Mouse (Mus musculus): Measurements from ENCODE around the gene Actr10. TPM values are rescaled to one million over a fixed set of nuclear protein-coding genes. Genes with fewer than 3 reads are reported as not detected.

Actr10 gene
- 112 and 132 TPM in 2 replicates for polyA plus RNA-seq (2012; rRNA removed)

- no peak for TF ChIP-seq CTCF (IDR thresholded peaks at IDR 0.05; ENCODE audit: borderline replicate concordance, extremely low read depth, insufficient read depth, insufficient read length)
- TF ChIP-seq POLR2A (IDR thresholded peaks at IDR 0.05; ENCODE audit: borderline replicate concordance, extremely low read depth, insufficient read depth, insufficient read length, poor library complexity, severe bottlenecking): peak; percentile 61; the same call in 1 of the 2 replicates
- peak; percentile 97 for DNase-seq (ENCODE audit: low read depth)
Measured at GRCm38 (mm10) chr12:70937571-70938384, at the start of gene Actr10. Gene Actr10, plus strand, starts transcription at chr12:70937857.

GRCm38 (mm10) chr12:70890405-70890804 lies 47.3 kb upstream of the Actr10 start:
- DNase-seq (ENCODE audit: low read depth): no peak
- TF ChIP-seq CTCF (IDR thresholded peaks at IDR 0.05; ENCODE audit: borderline replicate concordance, extremely low read depth, insufficient read depth, insufficient read length) (no peak), POLR2A (IDR thresholded peaks at IDR 0.05; ENCODE audit: borderline replicate concordance, extremely low read depth, insufficient read depth, insufficient read length, poor library complexity, severe bottlenecking) (no peak)

GRCm38 (mm10) chr12:70890874-70891470 lies 46.7 kb upstream of the Actr10 start:
- DNase-seq (ENCODE audit: low read depth): no peak
- TF ChIP-seq POLR2A (IDR thresholded peaks at IDR 0.05; ENCODE audit: borderline replicate concordance, extremely low read depth, insufficient read depth, insufficient read length, poor library complexity, severe bottlenecking): no peak
- TF ChIP-seq CTCF (IDR thresholded peaks at IDR 0.05; ENCODE audit: borderline replicate concordance, extremely low read depth, insufficient read depth, insufficient read length): no peak

GRCm38 (mm10) chr12:70895275-70895674 lies 42.4 kb upstream of the Actr10 start:
- no peak for DNase-seq (ENCODE audit: low read depth)
- no peak for TF ChIP-seq CTCF (IDR thresholded peaks at IDR 0.05; ENCODE audit: borderline replicate concordance, extremely low read depth, insufficient read depth, insufficient read length)
- TF ChIP-seq POLR2A (IDR thresholded peaks at IDR 0.05; ENCODE audit: borderline replicate concordance, extremely low read depth, insufficient read depth, insufficient read length, poor library complexity, severe bottlenecking): no peak

GRCm38 (mm10) chr12:70896068-70896467 lies 41.6 kb upstream of the Actr10 start:
- no peak for DNase-seq (ENCODE audit: low read depth)
- TF ChIP-seq CTCF (IDR thresholded peaks at IDR 0.05; ENCODE audit: borderline replicate concordance, extremely low read depth, insufficient read depth, insufficient read length) (no peak), POLR2A (IDR thresholded peaks at IDR 0.05; ENCODE audit: borderline replicate concordance, extremely low read depth, insufficient read depth, insufficient read length, poor library complexity, severe bottlenecking) (no peak)

- DNase-seq (ENCODE audit: low read depth): no peak
Measured at GRCm38 (mm10) chr12:70897434-70897833, 40.2 kb upstream of the Actr10 start.

GRCm38 (mm10) chr12:70898450-70898849 lies 39.2 kb upstream of the Actr10 start:
- DNase-seq (ENCODE audit: low read depth): no peak
- TF ChIP-seq POLR2A (IDR thresholded peaks at IDR 0.05; ENCODE audit: borderline replicate concordance, extremely low read depth, insufficient read depth, insufficient read length, poor library complexity, severe bottlenecking) (no peak), CTCF (IDR thresholded peaks at IDR 0.05; ENCODE audit: borderline replicate concordance, extremely low read depth, insufficient read depth, insufficient read length) (peak; percentile 44; the same call in 1 of the 2 replicates)

More at GRCm38 (mm10) chr12:70897434-70897833, 40.2 kb upstream of the Actr10 start:
- no peak for TF ChIP-seq POLR2A (IDR thresholded peaks at IDR 0.05; ENCODE audit: borderline replicate concordance, extremely low read depth, insufficient read depth, insufficient read length, poor library complexity, severe bottlenecking)
- peak; percentile 37; the same call in 1 of the 2 replicates for TF ChIP-seq CTCF (IDR thresholded peaks at IDR 0.05; ENCODE audit: borderline replicate concordance, extremely low read depth, insufficient read depth, insufficient read length)

GRCm38 (mm10) chr12:70904471-70904870 lies 33.2 kb upstream of the Actr10 start:
- TF ChIP-seq CTCF (IDR thresholded peaks at IDR 0.05; ENCODE audit: borderline replicate concordance, extremely low read depth, insufficient read depth, insufficient read length): no peak
- no peak for TF ChIP-seq POLR2A (IDR thresholded peaks at IDR 0.05; ENCODE audit: borderline replicate concordance, extremely low read depth, insufficient read depth, insufficient read length, poor library complexity, severe bottlenecking)
- DNase-seq (ENCODE audit: low read depth): no peak

GRCm38 (mm10) chr12:70906867-70907266 lies 30.8 kb upstream of the Actr10 start:
- no peak for TF ChIP-seq CTCF (IDR thresholded peaks at IDR 0.05; ENCODE audit: borderline replicate concordance, extremely low read depth, insufficient read depth, insufficient read length)
- TF ChIP-seq POLR2A (IDR thresholded peaks at IDR 0.05; ENCODE audit: borderline replicate concordance, extremely low read depth, insufficient read depth, insufficient read length, poor library complexity, severe bottlenecking): no peak
- DNase-seq (ENCODE audit: low read depth): no peak

- peak; percentile 20 for DNase-seq (ENCODE audit: low read depth)
- TF ChIP-seq POLR2A (IDR thresholded peaks at IDR 0.05; ENCODE audit: borderline replicate concordance, extremely low read depth, insufficient read depth, insufficient read length, poor library complexity, severe bottlenecking) (no peak), CTCF (IDR thresholded peaks at IDR 0.05; ENCODE audit: borderline replicate concordance, extremely low read depth, insufficient read depth, insufficient read length) (no peak)
Measured at GRCm38 (mm10) chr12:70907651-70908050, 30.0 kb upstream of the Actr10 start.

GRCm38 (mm10) chr12:70908076-70908475 lies 29.6 kb upstream of the Actr10 start:
- TF ChIP-seq CTCF (IDR thresholded peaks at IDR 0.05; ENCODE audit: borderline replicate concordance, extremely low read depth, insufficient read depth, insufficient read length): no peak
- TF ChIP-seq POLR2A (IDR thresholded peaks at IDR 0.05; ENCODE audit: borderline replicate concordance, extremely low read depth, insufficient read depth, insufficient read length, poor library complexity, severe bottlenecking): no peak

More at GRCm38 (mm10) chr12:70908076-70908475, 29.6 kb upstream of the Actr10 start:
- no peak for DNase-seq (ENCODE audit: low read depth)

Measured in brain, embryonic 14.5 days (tissue).